Mouse (Mus musculus): ENCODE results near the gene Timm29. TPM values are rescaled to one million over a fixed set of nuclear protein-coding genes. Genes with fewer than 3 reads are reported as not detected.
A peak's percentile ranks its signal among the peaks of the same experiment; 100 is the strongest.
"Not testable (repeated sequence)": the region's sequence is repeated elsewhere in the genome, so short reads cannot be mapped to it uniquely, and the experiment has no call there.

The Timm29 gene
- total RNA-seq, 2 experiments from 2014 or later = 44.9 to 52.1 TPM

DNA sequence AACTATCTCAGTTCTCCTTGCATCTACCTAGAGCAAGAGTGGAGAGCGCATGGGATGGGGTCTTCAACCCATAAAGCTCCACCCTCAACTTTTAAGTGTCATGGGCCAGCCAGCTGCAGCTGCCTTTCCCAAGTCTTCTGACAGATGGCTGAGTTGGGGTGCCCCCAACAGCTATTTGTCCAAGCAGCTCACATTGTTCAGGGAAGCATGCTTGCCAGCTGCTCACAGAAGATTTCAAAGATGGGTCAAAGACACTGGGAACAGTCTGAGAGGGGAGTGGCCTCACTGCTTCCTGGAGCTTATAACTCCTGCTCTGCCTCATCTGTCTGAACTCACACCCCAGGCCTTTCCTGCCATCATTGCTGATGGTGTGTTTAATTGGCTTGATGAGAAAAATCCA lies 16.2 kb upstream of the Timm29 start:
- no peak for ATAC-seq (replicated peaks; ENCODE audit: poor library complexity)

- ATAC-seq (replicated peaks; ENCODE audit: poor library complexity) = no peak
These were observed 14.3 kb upstream of the Timm29 start for GRCm38 (mm10) chr9:21578226-21578625.

DNA sequence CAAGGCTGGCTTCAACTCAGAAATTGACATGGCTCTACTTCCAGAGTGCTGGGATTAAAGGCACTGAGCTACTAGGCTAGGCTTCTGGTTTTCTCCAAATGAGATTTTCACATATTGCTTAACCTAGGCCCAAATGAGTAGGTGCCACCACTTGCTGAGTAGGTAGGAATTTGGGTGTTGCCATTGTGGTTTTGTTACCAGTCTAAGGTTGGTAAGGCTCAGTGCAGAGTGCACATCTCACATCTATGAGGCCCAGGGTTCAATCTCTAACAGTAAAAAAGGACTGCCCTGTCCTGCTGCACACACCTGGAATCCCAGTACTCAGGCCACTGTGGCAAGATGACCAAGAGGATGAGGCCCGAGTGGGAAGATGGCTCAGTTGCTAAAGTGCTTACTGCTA lies 7.1 kb upstream of the Timm29 start:
- no peak for ATAC-seq (replicated peaks; ENCODE audit: poor library complexity)

DNA sequence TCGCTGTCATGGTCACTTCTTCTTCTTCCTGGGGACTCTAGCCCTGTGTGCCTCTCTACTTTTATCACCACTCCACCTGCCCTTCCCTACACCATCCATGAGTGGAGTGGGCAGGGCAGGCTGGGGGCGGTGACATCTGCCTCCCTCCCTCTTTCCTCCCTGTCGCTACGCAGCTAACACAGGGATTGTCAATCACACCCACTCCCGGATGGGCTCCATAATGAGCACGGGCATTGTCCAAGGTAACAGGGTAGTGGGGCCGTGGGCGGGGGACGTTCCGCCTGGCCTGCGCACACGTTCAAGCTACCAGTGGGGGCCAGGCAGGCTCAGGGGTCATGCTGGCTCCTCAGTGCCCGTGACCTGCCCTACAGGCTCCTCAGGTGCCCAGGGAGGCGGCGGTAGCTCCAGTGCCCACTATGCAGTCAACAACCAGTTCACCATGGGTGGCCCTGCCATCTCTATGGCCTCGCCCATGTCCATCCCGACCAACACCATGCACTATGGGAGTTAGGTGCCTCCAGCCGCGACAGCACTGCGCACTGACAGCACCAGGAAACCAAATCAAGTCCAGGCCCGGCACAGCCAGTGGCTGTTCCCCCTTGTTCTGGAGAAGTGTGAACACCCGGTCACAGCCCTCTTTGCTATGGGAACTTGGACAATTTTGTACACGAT lies 4.7 kb upstream of the Timm29 start:
- ATAC-seq (replicated peaks; ENCODE audit: poor library complexity) = no peak

GRCm38 (mm10) chr9:21588350-21588749 lies 4.2 kb upstream of the Timm29 start:
- ATAC-seq (replicated peaks; ENCODE audit: poor library complexity) = no peak

- ATAC-seq (replicated peaks; ENCODE audit: poor library complexity) = no peak
These were observed 3.0 kb upstream of the Timm29 start for GRCm38 (mm10) chr9:21589538-21589937.

DNA sequence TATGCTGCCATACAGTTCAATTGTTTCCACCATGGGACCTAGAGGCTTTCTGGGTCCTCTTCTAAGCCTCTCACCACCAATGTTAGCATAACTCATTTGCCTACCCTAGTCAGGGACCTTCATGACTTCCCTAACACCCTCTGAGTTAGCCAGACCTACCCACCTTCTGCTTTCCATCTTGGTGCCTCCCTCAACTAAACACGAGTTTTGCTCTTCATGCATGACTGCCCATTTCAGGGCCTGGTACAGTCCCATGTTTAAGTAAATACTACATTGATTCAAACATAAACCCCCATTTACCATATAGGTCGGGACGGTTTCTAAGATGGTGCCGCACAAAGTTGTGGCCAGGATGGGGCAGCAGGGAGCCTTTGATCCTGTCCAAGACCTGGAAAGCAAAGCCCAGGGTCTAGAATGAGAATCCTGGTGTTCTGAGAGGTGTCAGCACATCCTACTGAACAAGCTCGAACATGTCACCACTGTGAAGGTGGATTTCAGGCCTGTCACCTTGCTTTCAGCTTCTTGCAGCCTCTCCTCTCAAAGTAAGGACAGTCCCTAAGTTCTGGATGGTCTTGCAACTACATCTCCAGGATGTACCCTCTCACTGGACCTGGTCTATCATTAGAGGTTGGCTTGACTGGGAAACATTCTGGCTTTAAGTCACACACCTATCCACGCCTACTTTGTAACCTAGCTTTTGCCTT lies 1.2 kb upstream of the Timm29 start:
- no peak for ATAC-seq (replicated peaks; ENCODE audit: poor library complexity)

DNA sequence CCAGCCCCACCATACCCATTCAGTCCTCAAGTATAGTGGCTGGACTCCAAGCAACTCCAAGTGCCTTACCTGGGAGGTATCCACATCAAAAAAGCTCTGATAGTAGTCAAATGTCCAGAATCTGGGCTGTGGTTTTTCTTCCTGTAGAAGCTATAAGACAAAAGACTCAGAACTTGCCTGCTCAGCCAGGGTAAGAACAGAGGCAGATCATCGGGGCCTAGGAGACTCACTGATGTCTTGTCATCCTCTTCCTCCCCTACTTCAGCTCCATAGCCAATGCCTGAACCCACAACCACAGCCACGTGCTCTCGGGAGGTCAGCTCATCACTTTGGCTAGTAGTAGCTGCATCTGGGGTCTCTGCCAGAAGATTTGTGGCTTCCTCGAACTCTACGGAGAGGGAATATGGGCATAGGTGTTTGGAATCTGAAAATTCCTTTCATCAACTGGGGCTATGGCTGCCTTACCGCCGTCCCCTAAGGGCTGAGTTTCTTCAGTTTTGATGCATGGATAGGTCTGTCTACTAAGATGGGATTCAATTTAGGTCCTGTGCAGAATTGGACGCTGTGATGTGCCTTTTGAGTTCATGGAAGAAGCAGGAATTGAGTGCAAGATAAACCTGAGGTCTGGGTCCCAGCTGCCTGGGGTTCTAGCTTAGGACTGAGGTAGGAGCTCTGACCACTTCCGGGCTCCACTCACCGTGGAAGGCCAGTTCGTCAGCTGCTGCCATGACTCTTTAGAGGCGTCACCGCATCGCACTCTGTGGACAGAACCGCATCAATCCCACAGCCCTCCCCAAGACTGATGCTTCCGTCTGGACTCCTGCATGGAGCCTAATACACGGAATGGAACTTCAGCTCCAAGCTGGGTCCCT lies 455 bp upstream of the Timm29 start:
- ATAC-seq (replicated peaks; ENCODE audit: poor library complexity) = peak; percentile 44

DNA sequence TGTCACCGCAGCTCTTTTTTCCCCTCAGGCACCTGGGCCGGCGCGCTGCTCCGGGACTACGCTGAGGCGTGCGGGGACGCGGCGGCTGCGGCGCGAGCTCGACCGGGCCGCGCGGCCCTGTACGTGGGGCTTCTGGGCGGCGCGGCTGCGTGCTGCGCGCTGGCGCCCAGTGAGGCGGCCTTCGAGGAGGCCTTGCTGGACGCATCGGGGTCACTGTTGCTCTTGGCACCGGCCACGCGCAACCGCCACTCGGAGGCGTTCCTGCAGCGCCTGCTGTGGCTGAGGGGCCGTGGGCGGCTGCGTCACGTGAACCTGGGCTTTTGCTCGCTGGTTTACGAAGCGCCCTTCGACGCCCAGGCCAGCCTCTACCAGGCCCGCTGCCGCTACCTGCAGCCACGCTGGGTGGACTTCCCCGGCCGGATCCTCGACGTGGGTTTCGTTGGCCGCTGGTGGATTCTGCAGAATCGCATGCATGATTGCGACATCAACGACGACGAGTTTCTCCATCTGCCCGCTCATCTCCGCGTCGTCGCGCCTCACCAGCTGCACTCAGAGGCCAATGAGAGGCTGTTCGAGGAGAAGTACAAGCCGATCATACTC lies 700 bp downstream of the Timm29 start:
- peak; percentile 36 for ATAC-seq (replicated peaks; ENCODE audit: poor library complexity)

- ATAC-seq (replicated peaks; ENCODE audit: poor library complexity) = not testable (repeated sequence)
These were observed 1.8 kb downstream of the Timm29 start for GRCm38 (mm10) chr9:21594350-21594749.

DNA sequence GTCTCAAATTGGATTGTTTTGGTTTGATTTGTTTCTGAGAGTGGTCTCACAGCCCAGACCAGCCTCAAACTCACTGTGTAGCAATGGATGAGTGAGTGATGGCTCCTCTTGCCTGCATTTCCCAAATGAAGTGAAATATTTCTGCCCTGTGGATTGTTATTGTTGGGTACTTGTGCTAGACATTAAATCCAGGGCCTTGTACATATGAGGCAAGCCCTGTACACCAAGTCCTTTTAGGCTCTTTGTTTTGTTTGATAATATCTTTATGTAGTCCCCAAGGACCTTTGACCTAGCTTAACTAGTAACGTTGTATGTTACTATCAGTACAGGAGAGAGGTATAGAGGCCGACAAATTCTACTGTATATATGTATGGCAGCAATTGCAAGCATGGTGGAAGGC lies 2.3 kb downstream of the Timm29 start:
- ATAC-seq (replicated peaks; ENCODE audit: poor library complexity) = no peak

DNA sequence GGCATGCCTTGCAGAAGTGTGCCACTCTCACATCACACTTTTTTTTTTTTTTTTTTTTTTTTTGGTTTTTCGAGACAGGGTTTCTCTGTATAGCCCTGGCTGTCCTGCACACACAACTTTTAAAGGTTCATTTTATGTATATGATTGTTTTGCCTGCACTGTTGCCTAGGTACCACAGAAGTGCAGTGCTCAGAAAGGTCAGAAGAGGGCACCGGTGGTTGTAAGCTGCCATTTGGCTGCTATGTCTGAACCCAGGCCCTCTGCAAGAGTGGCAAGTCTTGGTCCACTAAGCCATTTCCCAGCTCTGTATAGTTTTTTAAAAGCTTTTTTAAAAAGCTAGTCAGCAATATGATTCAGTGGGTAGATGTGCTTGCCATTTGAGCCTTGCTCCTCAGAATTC lies 5.7 kb downstream of the Timm29 start:
- ATAC-seq (replicated peaks; ENCODE audit: poor library complexity) = peak; percentile 76

DNA sequence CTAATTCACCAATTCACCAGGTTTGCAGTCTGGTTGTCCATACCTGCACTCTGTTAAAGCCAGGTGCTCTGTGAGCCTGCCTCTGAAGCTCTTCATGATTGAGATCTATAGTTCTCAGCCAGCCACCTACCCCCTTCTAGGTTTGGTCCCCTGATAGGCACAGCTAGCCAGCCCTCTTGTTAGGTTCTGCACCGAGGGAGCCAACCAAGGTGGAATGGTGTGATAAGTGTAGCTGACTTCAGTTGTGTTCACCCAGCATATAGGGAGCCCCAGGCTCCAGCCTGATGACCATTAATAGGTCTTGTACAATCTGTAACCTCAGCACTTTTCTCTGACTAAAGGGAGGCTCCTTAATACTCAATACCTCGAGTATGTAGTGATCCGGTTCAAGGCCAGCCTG lies 7.7 kb downstream of the Timm29 start:
- ATAC-seq (replicated peaks; ENCODE audit: poor library complexity) = peak; percentile 18; the same call in 1 of the 2 replicates

DNA sequence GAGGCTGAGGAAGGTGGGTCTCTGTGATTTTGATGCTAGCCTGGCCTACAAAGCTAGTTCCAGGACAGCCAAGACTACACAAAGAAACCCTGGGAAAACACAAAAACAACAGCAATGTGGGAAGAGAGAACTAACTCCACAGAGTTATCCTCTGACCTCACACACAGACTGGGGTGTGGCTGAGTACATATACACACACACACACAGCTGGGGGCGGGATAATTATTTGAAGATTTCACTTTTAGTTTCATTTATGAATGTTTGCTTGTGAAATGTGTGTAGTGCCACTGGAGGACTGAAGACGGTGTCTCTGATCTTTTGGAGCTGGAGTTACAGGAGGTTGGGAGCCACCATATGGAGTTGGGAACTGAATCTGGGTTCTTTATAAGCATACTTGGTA lies 8.6 kb downstream of the Timm29 start:
- ATAC-seq (replicated peaks; ENCODE audit: poor library complexity) = no peak

DNA sequence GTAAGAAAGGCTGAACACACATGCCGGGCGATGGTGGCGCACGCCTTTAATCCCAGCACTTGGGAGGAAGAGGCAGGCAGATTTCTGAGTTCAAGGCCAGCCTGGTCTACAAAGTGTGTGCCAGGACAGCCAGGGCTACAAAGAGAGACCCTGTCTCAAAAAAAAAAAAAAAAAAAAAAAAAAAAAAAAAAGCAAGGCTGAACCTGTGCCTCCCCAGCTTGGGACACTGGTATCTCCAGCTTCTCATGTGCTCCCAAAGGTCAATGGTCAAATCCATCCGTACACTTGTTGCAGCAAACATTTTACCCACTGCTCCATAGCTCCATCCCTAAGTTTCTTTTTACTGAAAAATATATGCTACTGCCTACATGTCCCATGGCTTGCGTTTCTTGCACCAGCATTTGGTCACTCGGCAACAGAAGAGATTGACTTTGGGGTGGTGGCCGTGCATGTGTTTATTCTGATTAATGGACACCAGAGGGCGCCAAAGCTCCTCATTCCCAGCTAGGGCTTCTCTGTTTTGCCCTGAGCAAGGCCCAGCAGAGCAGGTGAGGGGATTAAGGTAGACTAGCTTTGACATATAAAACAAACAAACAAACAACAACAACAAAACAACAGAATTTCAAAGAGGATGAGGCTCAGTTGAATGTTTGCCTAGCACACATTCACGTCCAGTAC lies 9.3 kb downstream of the Timm29 start:
- peak; percentile 85 for ATAC-seq (replicated peaks; ENCODE audit: poor library complexity)

- ATAC-seq (replicated peaks; ENCODE audit: poor library complexity) = no peak
These were observed 11.6 kb downstream of the Timm29 start for GRCm38 (mm10) chr9:21604119-21604518.

DNA sequence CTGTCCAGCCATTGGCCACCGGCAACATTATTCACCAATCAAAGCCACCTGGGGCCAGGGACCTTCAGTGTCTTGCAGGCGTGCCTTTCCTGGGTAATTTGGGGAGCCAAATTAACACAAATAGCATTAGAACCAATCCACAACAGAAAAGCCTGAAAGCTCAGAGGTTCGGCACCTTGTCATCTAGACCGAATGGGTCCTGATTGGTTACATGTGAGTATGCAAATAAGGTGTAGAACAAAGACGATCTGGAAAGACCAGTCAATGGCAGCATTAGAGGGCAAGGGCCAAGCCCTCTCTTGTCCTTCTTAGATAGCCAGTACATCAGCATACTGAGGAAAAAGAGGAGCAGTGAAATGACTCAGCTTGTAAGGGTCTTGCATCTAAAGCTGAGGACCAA lies 13.3 kb downstream of the Timm29 start:
- ATAC-seq (replicated peaks; ENCODE audit: poor library complexity) = no peak

DNA sequence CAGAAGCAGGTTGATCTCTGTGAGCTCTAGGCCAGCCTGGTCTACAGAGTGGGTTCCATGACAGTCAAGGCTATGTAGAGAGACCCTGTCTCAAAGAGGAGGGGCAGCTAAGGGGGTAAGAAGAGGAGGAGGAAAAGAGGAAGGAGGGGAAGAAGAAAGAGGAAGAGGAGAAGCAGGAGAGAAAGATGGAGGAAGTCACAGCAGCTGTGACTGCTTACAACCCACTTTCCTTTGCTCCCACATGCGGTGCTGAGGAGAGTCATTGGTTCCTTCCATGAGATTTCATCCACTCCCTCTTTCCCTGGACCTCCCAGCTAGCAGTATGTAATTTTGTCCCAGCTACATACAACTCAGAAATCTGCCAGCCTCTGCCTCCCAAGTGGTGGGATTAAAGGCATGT lies 14.1 kb downstream of the Timm29 start:
- ATAC-seq (replicated peaks; ENCODE audit: poor library complexity) = 0 out of 2 replicates have a peak, but pooled peaks have one; percentile 11

- ATAC-seq (replicated peaks; ENCODE audit: poor library complexity) = peak; percentile 99
These were observed 17.3 kb downstream of the Timm29 start for GRCm38 (mm10) chr9:21609861-21610260.

- no peak for ATAC-seq (replicated peaks; ENCODE audit: poor library complexity)
These were observed 22.5 kb downstream of the Timm29 start for GRCm38 (mm10) chr9:21614864-21615616.
